Mouse (Mus musculus) c-Kit-negative CD71-positive TER-119-positive erythroid progenitor cells, embryonic 14.5 days (primary cell): ENCODE measurements around the gene Ttn.

Experiments used
- DNase-seq: peaks from one replicate; pipeline ENCODE4 v3.0.0-alpha.2; 2013; ENCODE audit warnings: low read depth, low spot score

Ttn gene

DNA sequence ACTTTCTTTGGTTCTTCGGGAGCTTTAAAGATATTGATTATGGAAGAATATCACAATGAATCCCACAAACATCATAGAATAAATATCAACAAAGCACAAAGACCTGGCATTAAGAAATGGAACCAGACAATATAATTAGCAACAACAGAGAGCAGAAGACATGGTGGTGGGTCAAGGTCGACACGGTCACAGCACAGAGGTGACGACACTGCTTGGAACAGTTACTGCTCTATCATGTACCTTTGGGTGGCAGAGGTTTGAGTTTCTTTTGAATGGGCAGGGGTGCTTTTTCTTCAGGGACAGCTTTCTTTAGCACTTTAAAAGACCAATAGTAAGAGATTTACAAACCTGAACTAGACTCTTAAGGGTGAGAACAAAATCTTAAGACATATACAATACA, 132.3 kb downstream of the Ttn start:
- no peak for DNase-seq

DNA sequence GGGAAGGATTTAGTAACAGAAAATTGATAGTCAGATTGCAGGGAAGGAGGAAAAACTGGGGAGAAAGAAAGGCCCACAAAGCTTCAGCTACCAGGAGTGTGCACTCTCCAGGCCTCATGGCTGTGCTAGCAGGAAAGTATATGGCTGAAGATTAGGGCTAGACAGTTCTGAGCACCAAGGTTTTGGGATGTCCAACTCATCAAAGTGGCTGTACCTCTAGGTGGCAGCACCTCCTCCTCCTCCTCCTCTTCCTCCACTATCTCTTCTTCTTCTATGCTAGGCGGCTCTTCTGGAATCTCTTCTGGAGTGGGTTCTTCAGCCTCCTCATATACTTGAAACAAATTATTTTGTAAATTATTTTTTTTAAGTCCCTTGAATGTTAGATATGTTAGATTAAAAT, 139.2 kb downstream of the Ttn start:
- no peak for DNase-seq

DNA sequence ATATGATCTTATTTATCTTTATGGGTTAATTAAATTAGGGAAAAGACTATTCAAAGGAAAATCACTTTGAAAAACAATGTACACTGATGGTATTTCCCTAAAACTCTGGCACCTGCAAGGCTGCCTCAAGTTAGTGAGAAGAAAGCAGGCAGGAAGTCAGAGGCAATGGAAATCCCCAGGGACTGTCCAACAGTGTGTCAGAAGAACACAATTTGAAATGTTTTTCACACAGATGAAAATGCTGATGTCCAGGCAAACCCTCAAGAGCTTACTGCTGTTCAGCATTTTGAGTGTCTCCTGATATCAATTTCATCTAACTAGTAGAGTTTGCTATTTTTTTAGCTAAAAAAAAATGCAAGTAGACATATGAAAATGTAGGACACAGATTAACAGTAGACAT, 161.9 kb downstream of the Ttn start:
- DNase-seq = no peak

DNA sequence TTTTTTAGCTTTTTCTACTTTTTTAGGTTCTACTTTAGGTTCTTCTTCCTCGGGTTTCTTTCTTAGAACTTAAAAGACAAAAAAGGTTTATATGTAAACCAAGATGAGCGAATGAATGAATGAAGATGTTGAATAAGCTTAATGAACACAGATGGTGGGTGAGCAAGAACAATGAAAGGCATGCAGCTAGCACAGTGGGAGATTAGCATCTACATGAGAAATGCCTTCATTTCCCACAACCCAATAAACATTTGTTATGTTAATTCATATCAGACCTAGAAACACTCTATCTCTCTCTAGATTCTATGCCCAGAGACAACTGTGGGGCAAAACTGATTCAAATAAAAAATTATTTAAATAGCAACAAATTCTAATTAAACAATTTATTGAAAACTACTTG, 164.6 kb downstream of the Ttn start:
- DNase-seq = no peak

DNA sequence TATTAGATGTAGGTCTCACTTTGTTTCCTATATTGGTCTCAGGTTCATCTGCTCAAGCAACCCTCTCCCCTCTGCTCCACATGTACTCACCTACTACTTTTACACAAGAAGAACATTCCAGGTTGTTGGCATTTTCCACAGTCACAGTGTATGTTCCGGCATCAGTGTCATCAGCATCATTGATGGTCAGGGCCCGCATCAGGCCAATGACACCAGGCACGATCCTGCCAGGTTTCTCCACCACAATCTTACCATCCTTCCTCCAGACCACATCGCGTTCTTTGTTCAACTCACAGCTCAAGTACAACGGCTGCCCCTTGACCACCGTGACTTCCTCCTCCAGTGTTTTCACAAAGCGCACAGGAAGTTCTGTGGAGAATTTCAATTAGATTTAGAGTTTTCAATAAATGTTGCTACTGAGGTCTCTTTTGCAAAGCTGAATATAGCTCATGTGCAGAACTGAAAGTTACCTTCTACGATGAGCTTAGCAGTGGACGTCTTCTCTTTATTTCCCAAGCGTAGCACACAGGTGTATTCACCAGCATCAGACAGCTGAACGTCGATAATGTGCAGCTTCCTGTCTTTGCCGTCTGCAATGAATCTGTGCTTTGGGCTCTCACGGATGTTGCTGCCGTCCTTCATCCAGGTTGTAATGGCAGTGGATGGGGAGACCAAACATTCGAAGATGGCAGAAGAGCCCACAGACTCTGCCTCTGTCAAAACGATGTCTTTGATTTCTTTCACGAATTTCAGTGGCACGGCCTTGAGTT, 168.1 kb downstream of the Ttn start:
- DNase-seq = no peak

DNA sequence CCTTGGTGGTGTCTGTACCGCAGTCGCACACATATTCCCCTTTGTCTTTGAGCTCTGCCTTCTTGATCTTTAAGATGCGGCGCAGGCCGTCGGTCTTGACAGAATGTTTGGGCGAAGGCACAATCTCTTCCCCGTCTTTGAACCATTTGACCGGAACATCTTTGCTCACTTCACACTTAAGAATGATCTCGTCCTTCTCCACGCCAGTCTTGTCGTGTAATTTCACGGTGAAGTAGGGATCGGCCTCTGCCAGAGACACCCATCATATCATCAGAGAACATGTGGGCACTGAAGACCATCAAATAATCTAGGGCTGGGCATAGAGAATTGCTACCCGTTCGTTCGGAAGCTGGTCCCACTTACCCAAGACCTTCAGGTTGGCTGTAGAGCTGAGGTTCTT, 171.2 kb downstream of the Ttn start:
- DNase-seq = no peak

DNA sequence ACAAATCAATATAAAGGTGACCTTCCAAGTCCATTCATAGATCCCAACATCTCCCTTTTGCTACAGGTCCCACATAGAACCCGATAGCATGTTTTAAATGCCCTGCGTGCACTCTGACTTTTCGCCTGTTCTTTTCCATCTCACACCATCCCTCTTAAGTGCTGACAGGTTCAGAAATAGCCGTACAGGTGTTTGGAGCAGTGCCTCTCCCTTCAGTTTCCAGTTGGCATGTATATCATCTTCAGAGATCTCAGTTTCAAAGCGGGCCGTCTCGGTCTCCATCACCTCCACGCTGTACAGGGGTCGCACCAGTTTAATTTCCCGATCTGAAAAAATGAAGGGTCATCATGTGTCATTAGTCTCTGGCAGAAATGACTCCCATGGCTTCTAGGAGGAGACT, 174.0 kb downstream of the Ttn start:
- no peak for DNase-seq

DNA sequence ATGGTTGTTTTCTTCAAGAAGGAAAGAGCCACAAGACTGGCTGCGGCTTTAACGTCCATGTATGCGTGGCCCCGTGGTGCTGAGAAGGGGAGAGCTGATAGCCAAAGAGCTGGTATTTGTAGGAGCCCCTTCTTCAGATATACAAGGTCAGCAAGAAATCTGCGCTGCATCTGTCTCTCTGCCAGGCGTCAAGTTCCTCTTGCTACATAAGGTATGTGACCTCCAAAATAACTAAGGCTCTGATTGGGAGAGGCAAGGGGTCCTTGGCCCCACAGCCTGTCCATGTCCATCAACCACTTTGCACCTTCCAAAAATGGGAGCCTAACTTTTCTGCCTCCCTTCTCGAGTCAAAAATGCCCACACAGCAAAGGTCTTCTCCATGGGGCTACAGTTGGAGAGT, 175.1 kb downstream of the Ttn start:
- DNase-seq = no peak

DNA sequence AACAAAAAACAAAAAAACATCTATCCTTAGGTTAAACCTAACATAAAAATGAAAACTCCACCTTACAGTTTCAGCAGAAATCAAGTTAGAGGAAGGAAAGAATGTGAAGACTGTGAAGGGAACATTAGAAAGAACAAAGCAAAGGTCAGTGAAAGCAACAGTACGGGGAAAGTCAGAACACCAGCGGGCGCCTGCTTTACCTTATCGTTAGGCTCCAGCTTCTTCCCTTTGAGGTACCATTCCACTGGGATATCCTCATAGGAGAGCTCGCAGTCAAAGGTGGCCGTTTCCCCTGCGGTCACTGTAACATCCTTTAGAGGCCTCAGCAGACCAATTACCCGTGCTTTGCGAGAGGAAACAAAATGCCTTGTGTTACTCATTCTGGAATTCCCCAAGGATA, 175.5 kb downstream of the Ttn start:
- no peak for DNase-seq

DNA sequence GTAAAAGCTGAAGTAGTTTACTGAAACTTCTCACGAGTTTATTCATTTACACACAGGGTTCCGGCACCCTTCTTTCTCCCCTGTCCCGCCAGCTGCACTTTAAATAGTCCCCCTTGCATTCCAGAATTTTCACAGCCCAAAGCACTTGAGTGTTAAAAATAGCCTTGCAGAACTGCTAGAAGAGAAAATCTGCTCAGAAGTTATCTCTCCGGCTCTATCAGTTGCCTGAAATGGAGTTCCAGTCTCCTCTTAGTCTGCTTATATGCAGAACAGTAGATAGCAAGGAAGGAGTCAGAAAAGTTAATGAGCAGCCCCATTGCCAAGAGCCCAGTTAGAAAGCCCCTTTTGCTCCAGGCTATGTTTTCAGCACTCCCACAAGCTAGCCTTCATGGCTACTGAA, 176.0 kb downstream of the Ttn start:
- no peak for DNase-seq

DNA sequence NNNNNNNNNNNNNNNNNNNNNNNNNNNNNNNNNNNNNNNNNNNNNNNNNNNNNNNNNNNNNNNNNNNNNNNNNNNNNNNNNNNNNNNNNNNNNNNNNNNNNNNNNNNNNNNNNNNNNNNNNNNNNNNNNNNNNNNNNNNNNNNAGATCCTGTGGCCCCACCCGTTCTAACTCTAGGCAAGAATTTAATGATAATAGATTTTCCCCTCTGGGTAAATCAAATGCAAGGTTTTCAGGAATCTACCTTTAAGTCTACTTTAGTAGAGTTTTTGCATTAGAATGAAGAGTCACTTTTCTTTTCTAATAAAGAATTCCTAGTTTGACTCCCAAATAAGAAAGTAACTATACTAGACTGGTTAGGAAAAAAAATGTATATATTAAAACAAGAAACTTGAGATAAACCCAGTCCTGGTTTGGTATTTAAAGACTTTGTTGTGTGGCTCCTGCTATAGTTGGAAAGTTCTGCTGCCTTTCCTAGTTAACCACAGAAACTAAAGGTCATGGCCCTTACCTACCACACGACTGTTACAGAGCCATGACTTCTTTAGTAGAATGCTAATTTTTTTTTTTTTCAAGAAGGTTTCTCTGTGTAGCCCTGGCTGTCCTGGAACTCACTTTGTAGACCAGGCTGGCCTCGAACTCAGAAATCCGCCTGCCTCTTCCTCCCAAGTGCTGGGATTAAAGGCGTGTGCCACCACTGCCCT, 177.0 kb downstream of the Ttn start:
- no peak for DNase-seq

DNA sequence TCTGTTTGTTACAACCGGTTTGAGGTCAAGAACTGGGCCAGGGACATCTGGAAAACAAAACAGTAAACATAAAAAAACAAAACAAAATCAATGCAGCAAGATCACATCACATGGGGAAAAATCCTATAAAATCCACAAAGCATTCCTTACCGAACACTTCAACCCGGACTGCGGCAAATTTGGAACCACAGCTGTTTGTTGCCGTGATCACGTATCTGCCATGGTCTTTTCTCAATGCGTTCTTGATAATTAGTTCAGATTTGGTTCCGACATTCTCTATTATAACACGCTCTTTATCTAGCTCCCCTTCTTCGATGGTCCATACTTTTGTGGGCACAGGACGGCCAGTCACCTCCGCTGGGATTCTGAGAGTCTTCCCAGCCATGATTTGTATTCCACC, 198.2 kb downstream of the Ttn start:
- no peak for DNase-seq

DNA sequence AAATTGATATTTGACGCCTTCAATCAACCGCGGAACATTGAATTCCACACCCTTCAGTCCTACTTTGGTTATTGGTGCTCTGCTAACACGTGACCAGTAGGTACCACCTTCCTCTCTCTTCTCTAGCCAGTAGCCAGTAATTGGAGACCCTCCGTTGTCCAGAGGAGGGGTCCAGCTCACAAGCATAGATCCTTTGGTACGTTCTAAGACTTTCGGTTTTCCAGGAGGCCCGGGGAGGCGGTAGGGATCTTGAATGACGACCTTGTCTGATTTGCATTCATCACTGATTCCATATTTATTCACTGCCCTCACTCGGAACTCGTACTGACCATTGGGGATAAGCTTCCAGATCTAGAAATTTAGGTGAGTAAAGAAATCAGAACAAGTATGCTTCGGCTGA, 201.6 kb downstream of the Ttn start:
- no peak for DNase-seq

DNA sequence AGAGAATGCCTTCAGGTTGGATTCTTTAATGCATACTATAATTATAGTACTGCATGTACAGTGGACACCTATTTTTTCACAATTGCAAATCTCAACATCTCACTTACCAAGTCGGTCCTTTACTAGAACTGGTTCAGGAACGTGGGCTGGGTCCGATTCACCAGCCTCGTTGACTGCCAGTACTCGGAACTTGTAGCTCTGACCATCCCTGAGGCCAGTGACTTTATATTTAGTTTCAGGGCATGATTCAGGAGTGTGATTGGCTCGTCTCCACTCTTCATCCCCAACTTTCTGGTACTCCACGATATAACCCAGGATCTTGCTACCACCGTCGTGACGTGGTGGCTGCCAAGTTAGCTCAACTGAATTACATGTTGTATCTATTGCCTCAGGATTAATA, 212.5 kb downstream of the Ttn start:
- no peak for DNase-seq

DNA sequence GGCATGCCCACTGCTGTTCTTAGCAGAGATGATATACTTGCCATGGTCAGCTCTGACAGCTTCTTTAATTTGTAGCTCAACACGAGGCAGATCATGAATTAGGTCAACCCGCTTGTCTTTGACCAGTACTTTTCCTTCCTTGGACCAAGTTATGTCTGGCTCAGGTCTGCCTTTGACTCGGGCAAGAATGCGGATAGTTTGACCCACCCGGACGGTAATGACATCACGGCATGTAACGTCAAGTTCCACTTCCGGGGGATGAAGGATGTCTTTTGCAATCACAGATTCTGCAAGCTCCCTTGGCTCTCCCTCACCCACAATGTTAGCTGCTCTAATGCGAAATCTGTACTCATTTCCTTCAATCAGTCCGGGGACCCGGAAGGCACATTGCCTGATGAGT, 215.1 kb downstream of the Ttn start:
- DNase-seq = no peak

DNA sequence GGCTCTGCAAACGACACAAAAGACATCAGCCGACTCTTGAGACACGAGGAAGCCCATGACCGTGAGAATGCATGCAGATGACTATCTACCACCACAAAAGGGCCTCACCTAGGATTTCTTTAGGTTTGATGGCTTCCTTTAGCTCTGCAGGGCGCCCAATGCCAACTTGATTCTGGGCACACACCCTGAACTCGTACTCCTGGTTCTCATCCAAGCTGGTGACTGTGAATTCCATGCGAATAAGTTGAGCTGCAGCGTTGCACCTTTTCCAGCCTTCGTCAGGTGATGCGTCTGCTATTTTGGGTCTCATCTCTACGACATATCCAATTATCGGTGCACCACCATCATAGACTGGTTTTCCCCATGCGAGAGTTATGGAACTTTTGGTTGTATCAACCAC, 217.8 kb downstream of the Ttn start:
- no peak for DNase-seq

DNA sequence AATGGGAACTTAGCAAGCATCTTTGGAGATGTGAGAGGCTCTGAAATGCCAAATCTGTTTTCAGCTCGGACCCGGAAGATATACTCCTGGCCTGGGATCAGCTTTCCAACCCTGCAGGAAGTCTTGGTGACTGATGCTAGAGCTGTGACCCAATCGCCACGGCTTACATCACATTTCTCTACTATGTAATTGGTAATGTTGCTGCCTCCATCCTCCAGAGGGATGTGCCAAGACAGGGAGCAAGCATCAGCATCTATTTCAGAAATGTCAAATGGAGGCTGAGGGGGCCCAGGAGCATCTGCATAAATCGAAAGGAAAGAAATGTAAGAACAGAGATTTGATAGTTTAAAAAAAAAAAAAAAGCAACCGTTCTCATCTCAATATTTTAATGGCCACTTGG, 220.2 kb downstream of the Ttn start:
- no peak for DNase-seq

DNA sequence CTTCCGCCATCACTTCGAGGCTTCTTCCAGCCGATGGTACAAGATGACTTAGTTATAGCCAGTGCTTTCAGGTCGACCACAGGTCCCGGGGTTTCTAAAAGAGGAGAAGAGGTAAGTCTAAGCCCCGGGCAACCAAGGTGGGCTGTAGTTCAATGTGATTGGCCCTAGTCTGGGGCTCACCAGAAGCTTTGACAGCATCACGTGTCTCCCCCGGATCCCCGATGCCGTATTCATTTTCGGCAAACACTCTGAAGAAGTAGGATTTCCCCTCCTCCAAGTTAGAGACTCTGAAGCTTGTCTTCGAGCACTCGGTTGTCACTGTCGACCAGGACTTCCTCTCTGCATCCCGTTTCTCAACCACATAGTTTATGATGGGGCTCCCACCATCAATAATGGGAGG, 225.9 kb downstream of the Ttn start:
- DNase-seq = no peak

DNA sequence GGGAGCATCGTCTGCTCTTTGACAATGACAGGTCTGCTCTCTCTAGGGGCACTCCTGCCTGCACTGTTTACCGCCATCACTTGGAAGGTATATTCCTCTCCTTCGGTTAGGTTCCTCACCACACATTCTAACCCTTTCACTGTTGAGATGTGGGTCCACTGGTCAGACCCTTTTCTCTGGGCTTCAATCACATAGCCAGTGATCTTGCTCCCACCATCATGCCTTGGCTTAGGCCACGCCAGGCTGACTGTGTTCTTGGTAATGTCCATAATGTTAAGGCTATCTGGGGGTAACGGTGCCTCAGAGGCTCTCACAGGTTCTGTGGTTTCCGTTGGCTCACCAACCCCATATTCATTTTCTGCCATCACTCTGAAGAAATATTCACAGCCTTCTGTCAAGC, 230.4 kb downstream of the Ttn start:
- no peak for DNase-seq

DNA sequence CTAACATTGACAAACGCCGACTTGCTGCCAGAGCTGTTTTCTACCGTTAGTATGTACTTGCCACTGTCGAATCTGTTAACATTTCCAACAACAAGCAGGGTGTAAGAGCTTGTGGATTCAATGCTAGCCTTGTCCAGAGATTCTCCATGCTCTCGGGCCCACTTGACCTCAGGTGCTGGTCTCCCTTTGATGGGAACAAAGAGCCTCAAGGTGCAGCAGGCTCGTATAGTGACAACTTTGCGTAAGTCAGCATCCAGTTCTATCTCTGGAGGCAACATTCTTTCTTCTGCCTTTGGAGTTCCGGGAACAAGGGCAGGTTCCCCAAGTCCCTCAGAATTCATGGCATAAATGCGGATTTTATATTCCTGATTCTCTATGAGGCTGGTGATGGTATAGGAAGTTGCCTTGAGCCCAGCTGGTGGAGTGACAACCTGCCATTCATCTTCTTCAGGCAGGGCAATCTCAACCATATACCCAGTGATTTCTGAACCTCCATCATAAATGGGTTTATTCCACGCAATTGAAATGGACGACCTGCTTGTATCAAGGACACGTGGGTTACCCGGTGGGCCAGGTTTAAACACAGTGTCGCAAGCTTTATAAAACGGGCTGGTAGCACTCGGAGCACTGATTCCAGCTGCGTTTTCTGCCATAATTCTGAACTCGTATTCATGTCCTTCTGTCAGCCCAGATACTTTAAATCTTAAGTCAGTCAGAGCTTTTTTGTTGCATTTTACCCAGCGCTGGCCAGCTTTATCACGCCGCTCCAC, 232.8 kb downstream of the Ttn start:
- DNase-seq = no peak

DNA sequence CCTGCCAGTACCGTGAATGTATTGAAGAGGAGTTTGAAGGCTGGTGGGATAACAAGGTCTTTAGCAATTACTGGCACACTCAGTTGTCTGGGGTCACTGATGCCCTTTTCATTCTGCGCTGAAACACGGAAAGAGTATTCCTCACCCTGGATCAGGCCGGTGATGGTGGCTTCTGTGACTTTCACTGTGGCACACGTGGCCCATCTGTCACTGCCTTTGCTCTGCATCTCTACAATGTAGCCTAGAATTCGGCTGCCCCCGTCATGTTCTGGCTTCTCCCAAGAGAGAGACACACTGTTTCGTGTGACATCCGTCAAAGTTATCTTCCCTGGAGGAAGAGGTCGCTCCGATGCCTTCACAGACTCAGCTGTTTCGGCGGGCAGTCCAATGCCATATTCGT, 233.7 kb downstream of the Ttn start:
- DNase-seq = no peak

DNA sequence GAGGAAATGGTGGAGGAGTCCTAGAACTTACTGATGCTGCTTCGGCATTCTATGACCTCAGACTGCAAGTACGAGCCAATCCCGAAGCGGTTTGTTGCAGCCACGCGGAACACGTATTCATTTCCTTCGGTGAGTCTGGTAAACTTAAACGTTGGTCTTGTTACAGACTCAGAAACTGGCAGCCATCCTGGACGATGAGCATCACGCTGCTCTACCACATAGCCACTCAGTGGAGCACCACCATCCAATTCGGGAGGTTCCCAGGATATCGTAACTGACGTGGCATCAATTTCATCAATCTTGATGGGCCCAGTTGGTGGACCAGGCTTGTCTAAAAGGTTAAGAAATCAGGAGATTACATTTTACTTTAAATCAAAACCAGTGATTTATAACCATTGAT, 262.7 kb downstream of the Ttn start:
- no peak for DNase-seq

DNA sequence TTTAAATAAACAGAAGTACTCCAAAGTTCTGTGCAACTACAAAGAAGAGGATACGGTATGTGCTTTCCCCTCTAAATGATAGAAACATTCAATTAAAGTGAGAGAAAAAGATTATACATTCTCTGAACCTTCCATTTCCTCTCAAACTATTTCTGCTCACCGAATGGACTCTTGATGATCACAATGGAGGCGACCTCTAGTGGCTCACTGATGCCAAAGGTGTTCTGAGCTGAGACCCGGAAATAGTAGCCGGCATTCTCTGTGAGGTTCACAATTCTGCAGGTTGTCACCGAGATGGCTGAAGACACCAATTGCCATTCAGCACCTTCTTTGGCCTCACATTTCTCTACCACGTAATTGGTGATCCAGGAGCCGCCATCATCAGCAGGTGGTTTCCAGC, 267.4 kb downstream of the Ttn start:
- DNase-seq = no peak
